Mouse (Mus musculus) cortical plate, adult 2 months (tissue): ENCODE results near the gene Chpf. TPM values are rescaled to one million over a fixed set of nuclear protein-coding genes. Genes with fewer than 3 reads are reported as not detected.

ENCODE experiments used
- H3K27ac ChIP-seq: fragments of 200-500 bp; 2 replicates; pipeline ENCODE4 v1.5.1; 2012; ENCODE audit warnings: low read length, control low read depth, inconsistent platforms; ENCODE audit not compliant: insufficient read depth
- H3K4me1 ChIP-seq: fragments of 200-500 bp; 2 replicates; pipeline ENCODE4 v1.6.1; 2011; ENCODE audit warnings: low read length; ENCODE audit not compliant: control insufficient read depth, insufficient read depth
- H3K4me3 ChIP-seq: fragments of 200-500 bp; 2 replicates; pipeline ENCODE4 v1.5.1; 2011; ENCODE audit warnings: mild to moderate bottlenecking, low read length, control low read depth; ENCODE audit not compliant: insufficient read depth
- CTCF ChIP-seq: fragments of 200-500 bp; IDR thresholded peaks from 2 replicates; pipeline ENCODE4 v1.5.1; 2011; ENCODE audit warnings: mild to moderate bottlenecking, control low read depth, low read length; ENCODE audit not compliant: insufficient read depth; ENCODE audit errors: extremely low read depth
- POLR2A ChIP-seq: fragments of 200-500 bp; IDR thresholded peaks from 2 replicates; pipeline ENCODE4 v1.6.1; 2011; ENCODE audit warnings: mild to moderate bottlenecking, low read length, control low read depth; ENCODE audit not compliant: insufficient read depth; ENCODE audit errors: extremely low read depth
- polyA plus RNA-seq: library from polyadenylated mRNA; depleted of rRNA; stranded (reverse); fragments of >200 nt; gene quantifications from 2 replicates; pipeline ENCODE4 v1.2.3, GENCODE M21; 2012

Chpf gene
- polyA plus RNA-seq, 1 experiment, result 78.0 TPM

DNA sequence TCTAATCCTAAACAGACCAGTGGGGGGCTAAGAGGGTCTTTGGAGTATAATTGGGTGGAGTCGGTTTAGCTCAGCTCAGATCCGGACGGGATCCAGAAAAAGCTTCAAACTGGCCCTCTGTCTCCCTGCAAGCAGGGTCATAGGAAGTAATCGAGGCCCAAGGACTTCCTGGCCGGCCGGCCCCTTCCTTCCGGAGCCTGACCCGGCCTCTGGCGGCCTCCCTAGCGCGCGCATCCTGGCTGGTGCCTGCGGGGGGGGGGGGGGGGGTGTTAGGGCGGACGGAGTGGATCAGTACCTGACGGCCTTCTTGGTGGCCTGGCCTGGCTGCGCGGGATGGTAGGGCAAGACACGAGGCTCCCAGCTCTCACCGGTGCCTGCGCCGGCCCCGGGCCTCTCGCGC, 610 bp downstream of the Chpf start:
- TF ChIP-seq POLR2A, result no peak
- TF ChIP-seq CTCF, result no peak
- no peaks in the 10 kb centered on the region for H3K4me1 ChIP-seq
- peak overlapping the region; percentile 98 for H3K4me3 ChIP-seq
- H3K27ac ChIP-seq, result peak overlapping the region; percentile 96

- TF ChIP-seq CTCF (no peak), POLR2A (no peak)
- Histone ChIP-seq H3K4me1 (no peaks in the 10 kb centered on the region), H3K27ac (no peak overlapping the region), H3K4me3 (peak overlapping the region; percentile 98; the same call in 1 of the 2 replicates)
Measured at GRCm38 (mm10) chr1:75477966-75478290, 1.2 kb downstream of the Chpf start.

- TF ChIP-seq POLR2A (no peak), CTCF (peak; percentile 47)
- no peaks in the 10 kb centered on the region for H3K4me1 ChIP-seq
- H3K4me3 ChIP-seq, result peak overlapping the region; percentile 98; the same call in 1 of the 2 replicates
- H3K27ac ChIP-seq, result no peak overlapping the region
Measured at GRCm38 (mm10) chr1:75477264-75477965, 1.7 kb downstream of the Chpf start.

GRCm38 (mm10) chr1:75476441-75476840, 2.7 kb downstream of the Chpf start:
- Histone ChIP-seq H3K4me1 (no peaks in the 10 kb centered on the region), H3K4me3 (no peak overlapping the region), H3K27ac (no peak overlapping the region)
- TF ChIP-seq POLR2A (no peak), CTCF (no peak)

DNA sequence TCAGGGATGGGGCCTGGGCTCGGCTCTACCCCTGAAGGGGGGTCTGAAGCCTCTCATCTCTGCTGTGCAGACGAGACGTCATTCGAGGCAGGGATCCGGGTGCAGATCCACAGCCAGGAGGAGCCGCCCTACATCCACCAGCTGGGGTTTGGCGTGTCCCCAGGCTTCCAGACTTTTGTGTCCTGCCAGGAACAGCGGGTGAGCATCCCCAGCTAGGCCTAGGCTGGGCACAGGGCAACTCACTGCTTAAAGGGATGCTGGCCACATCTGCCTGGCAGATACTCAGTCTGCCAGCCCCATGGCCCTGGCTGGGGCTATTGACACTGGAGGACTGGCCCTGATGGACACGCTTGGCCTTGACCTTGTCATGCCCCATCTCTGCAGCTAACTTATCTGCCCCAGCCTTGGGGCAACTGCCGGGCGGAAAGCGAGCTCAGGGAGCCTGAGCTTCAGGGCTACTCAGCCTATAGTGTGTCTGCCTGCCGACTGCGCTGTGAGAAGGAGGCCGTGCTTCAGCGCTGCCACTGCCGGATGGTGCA, 9.8 kb downstream of the Chpf start:
- Histone ChIP-seq H3K4me3 (no peak overlapping the region), H3K27ac (no peak overlapping the region), H3K4me1 (no peaks in the 10 kb centered on the region)
- TF ChIP-seq CTCF (no peak), POLR2A (no peak)

GRCm38 (mm10) chr1:75467215-75467927, 11.7 kb downstream of the Chpf start:
- Histone ChIP-seq H3K4me1 (no peaks in the 10 kb centered on the region), H3K27ac (no peak overlapping the region), H3K4me3 (no peak overlapping the region)
- TF ChIP-seq POLR2A, result no peak
- peak; percentile 86 for TF ChIP-seq CTCF

DNA sequence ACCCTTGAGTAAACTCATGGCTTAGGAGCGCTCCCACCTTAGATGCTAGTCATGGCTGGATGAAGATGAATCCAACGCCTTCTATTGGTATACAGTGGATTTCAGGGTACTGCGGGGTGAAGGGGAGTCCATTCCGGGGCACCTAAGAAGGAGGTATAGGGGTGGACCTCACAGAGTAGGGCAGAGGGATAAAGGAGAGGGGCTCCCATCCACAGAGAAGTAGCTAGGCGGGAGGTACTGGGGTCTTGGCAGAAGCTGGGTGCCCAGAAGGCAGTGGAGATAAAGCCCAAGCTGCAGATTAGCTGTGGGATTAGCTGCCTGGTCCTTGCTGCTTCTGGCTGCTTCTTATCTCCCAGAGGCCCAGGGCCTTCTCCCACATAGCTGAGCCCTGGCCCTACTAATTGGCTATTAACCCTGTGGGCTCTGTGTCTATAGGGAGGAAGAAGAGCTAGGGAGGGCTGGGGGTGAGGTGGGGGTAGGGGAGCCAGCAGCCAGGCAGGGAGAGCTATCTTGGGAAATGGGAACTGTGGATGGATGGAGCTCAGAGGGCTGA, 15.4 kb downstream of the Chpf start:
- Histone ChIP-seq H3K27ac (no peak overlapping the region), H3K4me3 (no peak overlapping the region), H3K4me1 (no peaks in the 10 kb centered on the region)
- TF ChIP-seq CTCF (no peak), POLR2A (no peak)

DNA sequence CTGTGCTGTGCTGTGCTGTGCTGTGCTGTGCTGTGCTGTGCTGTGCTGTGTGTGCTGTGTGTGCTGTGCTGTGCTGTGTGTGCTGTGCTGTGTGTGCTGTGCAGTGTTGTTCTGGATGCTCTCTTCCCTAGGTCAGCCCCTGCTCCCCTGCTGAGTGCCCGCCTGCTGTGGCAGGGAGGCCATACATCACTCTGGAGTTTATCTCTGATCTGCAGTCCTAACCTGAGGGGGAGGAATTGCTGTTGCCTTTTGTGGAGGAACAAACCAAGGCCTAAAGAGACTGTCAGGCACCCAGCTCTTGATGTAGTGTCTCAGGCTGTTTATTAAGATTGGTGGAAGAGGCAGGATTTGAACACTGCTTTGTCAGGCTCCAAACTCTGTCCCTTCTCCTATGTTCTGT, 16.5 kb downstream of the Chpf start:
- Histone ChIP-seq H3K4me1 (no peaks in the 10 kb centered on the region), H3K4me3 (no peak overlapping the region), H3K27ac (no peak overlapping the region)
- TF ChIP-seq CTCF (no peak), POLR2A (no peak)

- H3K4me1 ChIP-seq, result no peaks in the 10 kb centered on the region
- no peak for TF ChIP-seq CTCF
- H3K4me3 ChIP-seq, result no peak overlapping the region
Measured at GRCm38 (mm10) chr1:75460297-75460696, 18.8 kb downstream of the Chpf start.

More at GRCm38 (mm10) chr1:75460297-75460696, 18.8 kb downstream of the Chpf start:
- H3K27ac ChIP-seq, result no peak overlapping the region
